Mouse (Mus musculus) forebrain, embryonic 13.5 days (tissue): ENCODE data around the gene Tead3. TPM values are rescaled to one million over a fixed set of nuclear protein-coding genes. Genes with fewer than 3 reads are reported as not detected.
"Not testable (repeated sequence)": the region's sequence is repeated elsewhere in the genome, so short reads cannot be mapped to it uniquely, and the experiment has no call there.

ENCODE experiments used
- ATAC-seq: fragments of 200-750 bp; cut with Nextera tagmentation; 2 replicates; pipeline ENCODE4 v1.8.0; 2017
- H3K27ac ChIP-seq: fragments of 300-500 bp; sonication (generic); 2 replicates; pipeline ENCODE4 v1.5.1; 2015; ENCODE audit warnings: inconsistent platforms, mild to moderate bottlenecking, moderate library complexity
- H3K27me3 ChIP-seq: fragments of 300-500 bp; sonication (generic); 2 replicates; pipeline ENCODE4 v1.6.1; 2015; ENCODE audit warnings: mild to moderate bottlenecking, inconsistent platforms
- H3K36me3 ChIP-seq: fragments of 300-500 bp; sonication (generic); 2 replicates; pipeline ENCODE4 v1.6.1; 2015; ENCODE audit warnings: mild to moderate bottlenecking, inconsistent platforms; ENCODE audit not compliant: poor library complexity, severe bottlenecking
- H3K4me1 ChIP-seq: fragments of 300-500 bp; sonication (generic); 2 replicates; pipeline ENCODE4 v1.6.1; 2015; ENCODE audit warnings: inconsistent platforms
- H3K4me2 ChIP-seq: fragments of 300-500 bp; sonication (generic); 2 replicates; pipeline ENCODE4 v1.6.1; 2015; ENCODE audit warnings: inconsistent platforms, mild to moderate bottlenecking, moderate library complexity
- H3K4me3 ChIP-seq: fragments of 300-500 bp; sonication (generic); 2 replicates; pipeline ENCODE4 v1.5.1; 2015; ENCODE audit warnings: mild to moderate bottlenecking, inconsistent platforms
- H3K9ac ChIP-seq: fragments of 300-500 bp; sonication (generic); 2 replicates; pipeline ENCODE4 v1.6.1; 2015; ENCODE audit warnings: mild to moderate bottlenecking, inconsistent platforms
- H3K9me3 ChIP-seq: fragments of 300-500 bp; sonication (generic); replicated peaks from 2 replicates; pipeline ENCODE4 v1.6.1; 2016; ENCODE audit warnings: inconsistent platforms
- WGBS: fragments of 180-500 bp; shearing (Covaris S2); methylation state at CpG from one replicate; pipeline ENCODE4 v1.1.7; 2015; 5-methylcytosine and 5-hydroxymethylcytosine counted together
- polyA plus RNA-seq: library from polyadenylated mRNA; unstranded; fragments of >200 nt; fragmentation: Nextera tagmentation; extraction: Ambion mirVana; gene quantifications from 2 replicates; pipeline ENCODE4 v1.2.1, GENCODE M21; 2015

The Tead3 gene
- polyA plus RNA-seq, 1 experiment from 2014 or later: 2.4 TPM

- H3K9ac ChIP-seq: 0 out of 2 replicates have a peak overlapping the region, but pooled peaks have one; percentile 99
- no peak for ATAC-seq
- H3K4me3 ChIP-seq: no peak overlapping the region
- no peak overlapping the region for H3K27ac ChIP-seq
- WGBS: 85% methylated on average over 3 of the region's 3 CpGs
- H3K4me2 ChIP-seq: no peak overlapping the region
- H3K9me3 ChIP-seq: no peaks in the 10 kb centered on the region
- peaks cover 29% of the 10 kb centered on the region for H3K4me1 ChIP-seq
- no peaks in the 10 kb centered on the region for H3K27me3 ChIP-seq
- H3K36me3 ChIP-seq: peaks cover 52% of the 10 kb centered on the region
These were observed 23.7 kb downstream of the Tead3 start for GRCm38 (mm10) chr17:28326951-28327350.

DNA sequence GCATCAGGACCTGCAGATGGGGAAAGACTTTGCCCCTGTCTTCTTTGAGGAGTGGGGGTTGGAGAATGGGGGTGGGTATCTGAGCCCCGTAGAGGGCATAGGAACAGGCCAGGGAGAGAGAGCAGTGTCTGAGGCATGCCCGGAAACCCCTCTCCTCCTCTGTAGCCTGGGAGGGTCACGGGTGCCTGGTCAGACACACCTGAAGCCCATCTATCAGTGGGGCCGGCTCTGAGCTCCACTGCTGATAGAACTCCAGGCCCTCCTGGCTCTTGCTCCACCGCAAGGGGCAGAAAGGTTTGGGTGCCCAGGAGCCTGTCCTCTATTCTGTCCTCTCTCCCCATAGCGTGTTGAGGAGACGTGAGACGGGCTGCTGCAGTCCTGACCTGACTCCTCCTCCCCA lies 24.9 kb downstream of the Tead3 start:
- H3K9me3 ChIP-seq: no peaks in the 10 kb centered on the region
- ATAC-seq: no peak
- WGBS: 97% methylated on average over 7 of the region's 8 CpGs
- H3K4me1 ChIP-seq: peaks cover 22% of the 10 kb centered on the region
- H3K9ac ChIP-seq: no peak overlapping the region
- peaks cover 52% of the 10 kb centered on the region for H3K36me3 ChIP-seq
- no peak overlapping the region for H3K4me3 ChIP-seq
- H3K27me3 ChIP-seq: no peaks in the 10 kb centered on the region
- no peak overlapping the region for H3K27ac ChIP-seq
- no peak overlapping the region for H3K4me2 ChIP-seq

- H3K9me3 ChIP-seq, H3K4me2 ChIP-seq, H3K27ac ChIP-seq, ATAC-seq, H3K9ac ChIP-seq, H3K27me3 ChIP-seq, H3K4me3 ChIP-seq: not testable (repeated sequence)
- WGBS: 94% methylated on average over 7 of the region's 7 CpGs
- Histone ChIP-seq H3K36me3 (peaks cover 42% of the 10 kb centered on the region), H3K4me1 (peaks cover 13% of the 10 kb centered on the region)
These were observed 26.2 kb downstream of the Tead3 start for GRCm38 (mm10) chr17:28324416-28324815.

GRCm38 (mm10) chr17:28323786-28324185 lies 26.8 kb downstream of the Tead3 start:
- Histone ChIP-seq H3K9ac (no peak overlapping the region), H3K27ac (no peak overlapping the region; the same call in 1 of the 2 replicates), H3K4me2 (no peak overlapping the region), H3K4me1 (peaks cover 8% of the 10 kb centered on the region), H3K9me3 (no peaks in the 10 kb centered on the region), H3K4me3 (no peak overlapping the region), H3K36me3 (peaks cover 43% of the 10 kb centered on the region), H3K27me3 (no peaks in the 10 kb centered on the region)
- ATAC-seq: no peak
- 94% methylated on average over 8 of the region's 8 CpGs for WGBS

DNA sequence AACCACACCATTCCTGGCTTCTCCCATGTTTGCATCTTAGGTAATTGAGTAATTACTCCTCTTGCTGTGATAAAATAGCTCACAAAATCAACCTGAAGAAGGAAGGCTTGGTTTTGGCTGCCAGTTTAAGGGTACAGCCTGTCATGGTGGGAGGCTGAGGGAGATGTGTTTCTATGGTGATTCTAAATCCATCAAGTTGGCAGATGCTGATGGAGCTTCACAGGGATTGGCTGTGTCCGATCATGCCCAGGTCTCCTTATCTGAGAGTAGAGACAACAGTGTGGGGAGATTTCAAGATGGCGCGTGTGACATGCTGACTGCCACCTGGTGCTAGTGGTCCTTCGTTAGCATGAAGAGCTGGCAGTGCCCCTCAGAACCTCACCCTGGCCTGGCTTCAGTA lies 28.9 kb downstream of the Tead3 start:
- Histone ChIP-seq H3K9me3 (no peaks in the 10 kb centered on the region), H3K4me2 (no peak overlapping the region), H3K27ac (no peak overlapping the region), H3K9ac (no peak overlapping the region), H3K27me3 (no peaks in the 10 kb centered on the region), H3K36me3 (peaks cover 63% of the 10 kb centered on the region), H3K4me3 (no peak overlapping the region), H3K4me1 (no peaks in the 10 kb centered on the region)
- no peak for ATAC-seq
- WGBS: 95% methylated on average over 4 of the region's 4 CpGs

DNA sequence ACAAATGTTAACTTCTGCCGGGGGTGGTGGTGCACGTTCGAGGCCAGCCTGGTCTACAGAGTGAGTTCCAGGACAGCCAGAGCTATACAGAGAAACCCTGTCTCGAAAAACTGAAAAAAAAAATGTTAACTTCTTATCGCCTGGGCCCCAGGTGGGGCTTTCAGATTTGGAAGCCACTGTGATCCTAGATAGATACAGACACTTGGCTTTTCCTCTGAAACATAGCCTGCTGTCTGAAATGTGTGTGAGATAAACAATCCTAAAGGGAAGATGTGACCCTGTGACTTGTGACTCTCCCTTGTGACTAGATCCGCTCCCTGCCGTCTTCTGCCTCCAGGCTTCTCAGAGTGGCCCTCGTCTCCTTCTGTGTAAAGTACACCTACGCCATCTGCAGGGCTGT lies 32.9 kb downstream of the Tead3 start:
- Histone ChIP-seq H3K27ac (no peak overlapping the region), H3K27me3 (no peaks in the 10 kb centered on the region), H3K9me3 (no peaks in the 10 kb centered on the region), H3K4me1 (peaks cover 18% of the 10 kb centered on the region), H3K36me3 (peaks cover 54% of the 10 kb centered on the region), H3K4me2 (no peak overlapping the region), H3K9ac (no peak overlapping the region), H3K4me3 (no peak overlapping the region)
- WGBS: 86% methylated on average over 9 of the region's 9 CpGs
- no peak for ATAC-seq

DNA sequence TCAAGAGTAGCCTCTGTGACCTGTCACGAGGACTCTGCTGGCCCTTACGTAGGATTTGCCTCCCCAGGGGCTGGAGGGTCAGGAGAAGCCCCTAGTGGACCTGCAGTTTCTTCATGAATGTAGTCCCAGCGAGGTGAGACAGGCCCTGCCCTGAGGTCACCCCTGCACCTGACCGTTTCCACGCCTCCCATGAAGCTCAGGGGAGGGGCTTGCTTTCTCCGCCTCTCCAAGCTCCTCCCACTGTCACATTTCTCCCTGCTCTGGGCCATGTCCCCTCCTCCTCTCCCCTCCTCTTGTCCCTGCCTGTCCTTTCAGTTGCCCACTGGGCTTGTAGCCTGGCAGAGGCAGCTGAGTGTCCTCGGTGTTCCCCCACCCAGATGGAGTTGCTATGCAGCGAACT lies 33.5 kb downstream of the Tead3 start:
- H3K9ac ChIP-seq: no peak overlapping the region

GRCm38 (mm10) chr17:28316476-28316875 lies 34.1 kb downstream of the Tead3 start:
- Histone ChIP-seq H3K4me2 (no peak overlapping the region), H3K9me3 (no peaks in the 10 kb centered on the region), H3K4me3 (no peak overlapping the region), H3K27me3 (no peaks in the 10 kb centered on the region), H3K9ac (no peak overlapping the region), H3K27ac (no peak overlapping the region), H3K36me3 (peaks cover 42% of the 10 kb centered on the region), H3K4me1 (peaks cover 22% of the 10 kb centered on the region)
- WGBS: 87% methylated on average over 9 of the region's 9 CpGs
- ATAC-seq: no peak

More for the DNA sequence above, 33.5 kb downstream of the Tead3 start:
- Histone ChIP-seq H3K27me3 (no peaks in the 10 kb centered on the region), H3K9me3 (no peaks in the 10 kb centered on the region), H3K36me3 (peaks cover 48% of the 10 kb centered on the region), H3K4me3 (no peak overlapping the region), H3K4me2 (no peak overlapping the region), H3K27ac (no peak overlapping the region), H3K4me1 (peaks cover 22% of the 10 kb centered on the region)
- ATAC-seq: no peak
- WGBS: 53% methylated on average over 8 of the region's 8 CpGs

GRCm38 (mm10) chr17:28315611-28316160 lies 34.9 kb downstream of the Tead3 start:
- Histone ChIP-seq H3K36me3 (peaks cover 35% of the 10 kb centered on the region), H3K27me3 (no peaks in the 10 kb centered on the region), H3K4me3 (no peak overlapping the region), H3K9ac (peak overlapping the region; percentile 8; the same call in 1 of the 2 replicates), H3K4me1 (peaks cover 22% of the 10 kb centered on the region), H3K4me2 (no peak overlapping the region), H3K27ac (no peak overlapping the region), H3K9me3 (no peaks in the 10 kb centered on the region)
- ATAC-seq: no peak
- WGBS: 88% methylated on average over 20 of the region's 20 CpGs

GRCm38 (mm10) chr17:28313880-28314225 lies 36.8 kb downstream of the Tead3 start:
- H3K4me1 ChIP-seq: peaks cover 22% of the 10 kb centered on the region
- no peaks in the 10 kb centered on the region for H3K9me3 ChIP-seq
- H3K4me2 ChIP-seq: peak overlapping the region; percentile 89
- peaks cover 30% of the 10 kb centered on the region for H3K36me3 ChIP-seq
- H3K27me3 ChIP-seq: no peaks in the 10 kb centered on the region
- peak overlapping the region; percentile 93 for H3K9ac ChIP-seq
- H3K4me3 ChIP-seq: peak overlapping the region; percentile 85
- peak overlapping the region; percentile 85 for H3K27ac ChIP-seq
- ATAC-seq: peak; percentile 43; the same call in 1 of the 2 replicates
- 5% methylated on average over 11 of the region's 11 CpGs for WGBS

DNA sequence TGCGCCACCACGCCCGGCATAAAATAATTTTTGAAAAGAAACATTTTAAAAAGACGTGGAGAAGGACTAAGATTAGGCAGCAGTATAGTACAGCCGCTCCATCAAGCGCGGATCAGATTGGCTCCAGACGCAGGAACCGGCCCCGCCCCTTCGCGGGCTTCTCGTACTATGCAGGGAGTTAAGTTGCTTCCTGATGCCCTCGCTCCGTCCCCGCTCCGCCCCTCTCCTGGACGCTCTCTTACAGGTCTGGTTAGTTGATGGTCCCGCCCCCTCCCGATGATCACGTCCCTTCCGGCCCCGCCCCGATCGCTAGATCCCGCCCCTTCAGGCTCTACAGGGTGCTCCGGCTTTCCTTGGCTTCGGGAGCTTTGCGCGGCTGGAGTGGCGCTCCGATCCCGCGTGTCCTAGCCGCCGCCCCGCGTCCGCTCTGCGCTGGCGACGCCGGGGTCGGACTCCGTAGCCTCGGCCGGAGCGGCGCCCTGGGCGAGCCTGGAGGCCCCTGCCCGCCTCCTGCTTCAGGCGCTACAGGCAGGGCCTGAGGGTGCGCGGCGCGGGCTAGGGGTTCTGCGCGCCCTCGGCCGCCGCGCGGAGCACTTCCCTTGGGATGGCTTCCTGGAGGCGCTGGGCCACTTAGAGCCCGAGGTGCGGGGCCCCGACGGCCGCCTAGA lies 37.3 kb downstream of the Tead3 start, which contains the start of gene Fance:
Fance (plus strand) TSS at position 308 of the 668 bp plus-strand sequence.
- Histone ChIP-seq H3K9ac (peak within 1 kb of the TSS; percentile 93), H3K27ac (peak within 1 kb of the TSS; percentile 85), H3K9me3 (no peaks in the 10 kb centered on the region)

DNA sequence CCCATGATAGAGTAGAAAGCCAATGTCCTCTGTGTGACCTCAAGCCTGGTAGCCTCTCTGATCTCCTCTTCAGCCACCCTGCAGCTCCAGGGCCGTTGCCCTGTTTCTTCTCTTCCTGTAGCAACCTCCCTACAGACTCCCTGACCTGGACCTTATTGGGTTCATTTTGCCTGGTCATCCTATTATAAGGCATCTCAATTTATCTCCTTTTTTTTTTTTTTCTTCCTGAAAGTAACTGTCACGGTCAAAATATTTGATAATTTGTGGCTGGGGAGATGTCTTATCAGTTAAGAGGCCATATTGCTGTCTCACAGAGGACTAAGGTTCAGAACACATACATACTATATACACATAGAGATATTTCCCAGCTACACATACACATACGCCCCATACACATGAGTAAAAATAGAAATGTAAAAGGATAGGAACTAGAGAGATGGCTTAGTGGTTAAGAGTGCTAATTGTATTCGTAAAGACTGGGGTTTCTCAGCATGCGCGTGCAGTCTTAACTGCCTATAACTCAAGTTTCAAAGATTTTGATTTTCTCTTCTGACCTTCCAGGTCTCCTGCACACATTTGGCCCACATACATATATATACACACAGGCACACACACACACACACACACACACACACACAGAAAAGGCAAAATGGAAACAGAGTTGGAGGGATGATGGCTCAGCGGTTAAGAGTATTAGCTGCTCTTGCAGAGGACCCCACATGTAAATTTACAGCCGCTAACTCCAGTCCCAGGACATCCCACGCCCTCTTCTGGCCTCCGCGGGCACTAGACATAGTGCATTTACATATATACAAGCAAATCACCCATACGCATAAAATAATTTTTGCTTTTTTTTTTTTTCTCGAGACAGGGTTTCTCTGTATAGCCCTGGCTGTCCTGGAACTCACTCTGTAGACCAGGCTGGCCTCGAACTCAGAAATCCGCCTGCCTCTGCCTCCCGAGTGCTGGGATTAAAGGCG lies 38.1 kb downstream of the Tead3 start:
- Histone ChIP-seq H3K27ac (no peak overlapping the region), H3K9ac (0 out of 2 replicates have a peak overlapping the region, but pooled peaks have one; percentile 12)
- WGBS: 27% methylated on average over 17 of the region's 17 CpGs

More for the DNA sequence above, 37.3 kb downstream of the Tead3 start, which contains the start of gene Fance:
- Histone ChIP-seq H3K4me2 (peak within 1 kb of the TSS; percentile 89), H3K36me3 (peaks cover 25% of the 10 kb centered on the region), H3K27me3 (no peaks in the 10 kb centered on the region), H3K4me1 (peaks cover 26% of the 10 kb centered on the region), H3K4me3 (peak within 1 kb of the TSS; percentile 85)
- ATAC-seq: peak; percentile 99
- WGBS: under 1% methylated on average over 57 of the region's 69 CpGs

More for the DNA sequence above, 38.1 kb downstream of the Tead3 start:
- peaks cover 26% of the 10 kb centered on the region for H3K4me1 ChIP-seq
- H3K4me3 ChIP-seq: peak overlapping the region; percentile 85
- ATAC-seq: peak; percentile 36
- peaks cover 17% of the 10 kb centered on the region for H3K36me3 ChIP-seq
- H3K27me3 ChIP-seq: no peaks in the 10 kb centered on the region
- H3K9me3 ChIP-seq: no peaks in the 10 kb centered on the region
- peak overlapping the region; percentile 89 for H3K4me2 ChIP-seq
